Mouse (Mus musculus) neural tube, embryonic 13.5 days (tissue): Measurements from ENCODE around the gene Macrod2. TPM values are rescaled to one million over a fixed set of nuclear protein-coding genes. Genes with fewer than 3 reads are reported as not detected.

Source experiments
- ATAC-seq: fragments of 200-750 bp; cut with Nextera tagmentation; 2 replicates; pipeline ENCODE4 v1.8.0; 2017; ENCODE audit warnings: low read depth, mild to moderate bottlenecking, moderate TSS enrichment, moderate library complexity
- H3K27ac ChIP-seq: fragments of 300-500 bp; sonication (generic); replicated peaks from 2 replicates; pipeline ENCODE4 v1.5.1; 2015; ENCODE audit warnings: moderate library complexity, mild to moderate bottlenecking, inconsistent platforms
- H3K27me3 ChIP-seq: fragments of 300-500 bp; sonication (generic); 2 replicates; pipeline ENCODE4 v1.6.1; 2015; ENCODE audit warnings: mild to moderate bottlenecking, inconsistent platforms
- H3K36me3 ChIP-seq: fragments of 300-500 bp; sonication (generic); 2 replicates; pipeline ENCODE4 v1.6.1; 2015; ENCODE audit warnings: mild to moderate bottlenecking, inconsistent platforms
- H3K4me1 ChIP-seq: fragments of 300-500 bp; sonication (generic); replicated peaks from 2 replicates; pipeline ENCODE4 v1.6.1; 2015; ENCODE audit warnings: inconsistent platforms
- H3K4me2 ChIP-seq: fragments of 300-500 bp; sonication (generic); 2 replicates; pipeline ENCODE4 v1.6.1; 2015; ENCODE audit warnings: inconsistent platforms, mild to moderate bottlenecking, moderate library complexity
- H3K4me3 ChIP-seq: fragments of 300-500 bp; sonication (generic); 2 replicates; pipeline ENCODE4 v1.5.1; 2015; ENCODE audit warnings: mild to moderate bottlenecking, inconsistent platforms
- H3K9ac ChIP-seq: fragments of 300-500 bp; sonication (generic); 2 replicates; pipeline ENCODE4 v1.6.1; 2015; ENCODE audit warnings: moderate library complexity, mild to moderate bottlenecking, inconsistent platforms
- H3K9me3 ChIP-seq: fragments of 300-500 bp; sonication (generic); 2 replicates; pipeline ENCODE4 v1.6.1; 2016; ENCODE audit warnings: inconsistent platforms
- WGBS: fragments of 180-500 bp; shearing (Covaris S2); methylation state at CpG from one replicate; pipeline ENCODE4 v1.1.7; 2015; 5-methylcytosine and 5-hydroxymethylcytosine counted together
- polyA plus RNA-seq: library from polyadenylated mRNA; unstranded; fragments of >200 nt; fragmentation: Nextera tagmentation; extraction: Ambion mirVana; gene quantifications from 2 replicates; pipeline ENCODE4 v1.2.1, GENCODE M21; 2015

Gene Macrod2
- polyA plus RNA-seq, 1 experiment from 2014 or later: 78.9 TPM

DNA sequence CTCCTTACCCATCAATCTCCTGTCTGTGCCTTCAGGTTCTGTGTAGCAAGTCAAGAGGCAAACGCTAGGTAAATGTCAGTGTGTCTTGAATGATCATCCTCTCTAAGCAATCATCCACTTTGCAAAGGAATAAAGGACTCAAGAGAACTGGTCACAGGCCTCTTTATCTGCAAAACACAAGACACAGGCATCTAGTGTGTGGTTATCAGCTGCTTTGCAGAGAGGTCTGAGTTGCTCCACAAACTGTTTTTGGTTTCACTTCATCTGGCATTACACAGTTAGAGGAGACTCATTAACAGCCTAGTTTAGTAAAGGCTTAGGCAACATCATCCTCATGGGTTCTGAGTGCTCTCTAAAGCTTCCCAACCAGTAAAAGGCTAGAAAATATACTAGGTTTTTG, 2004.4 kb downstream of the Macrod2 start:
- no peak overlapping the region for H3K9ac ChIP-seq
- 47% methylated on average over 1 of the region's 1 CpGs for WGBS
- H3K27me3 ChIP-seq: no peaks in the 10 kb centered on the region
- H3K4me1 ChIP-seq: no peaks in the 10 kb centered on the region
- no peaks in the 10 kb centered on the region for H3K9me3 ChIP-seq
- no peak overlapping the region for H3K4me3 ChIP-seq
- H3K36me3 ChIP-seq: no peaks in the 10 kb centered on the region
- H3K27ac ChIP-seq: no peak overlapping the region
- H3K4me2 ChIP-seq: no peak overlapping the region
- ATAC-seq: no peak

DNA sequence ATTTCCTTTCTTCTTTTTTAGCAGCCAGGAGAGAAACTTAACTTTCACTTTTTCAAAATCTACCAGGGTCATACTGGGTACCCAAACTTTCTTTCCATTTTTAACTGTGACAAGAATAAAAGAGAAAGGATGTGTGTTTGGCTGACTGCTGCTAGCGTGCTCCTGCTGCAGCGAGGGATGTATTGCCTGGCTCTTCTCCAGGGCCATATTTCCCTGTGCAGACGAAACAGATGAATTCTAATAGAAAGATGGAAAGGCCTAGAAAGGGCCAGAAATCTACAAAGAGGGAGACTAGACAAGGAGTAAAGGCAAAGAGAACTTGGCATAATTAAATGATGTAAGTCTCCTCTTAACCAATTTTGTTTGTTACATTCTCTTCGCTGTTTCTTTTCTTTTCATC, 2005.7 kb downstream of the Macrod2 start:
- H3K9me3 ChIP-seq: no peaks in the 10 kb centered on the region
- H3K27me3 ChIP-seq: no peaks in the 10 kb centered on the region
- H3K9ac ChIP-seq: no peak overlapping the region
- H3K4me3 ChIP-seq: no peak overlapping the region
- ATAC-seq: no peak
- H3K4me1 ChIP-seq: no peaks in the 10 kb centered on the region
- WGBS: 76% methylated on average over 4 of the region's 4 CpGs
- no peak overlapping the region for H3K4me2 ChIP-seq
- no peaks in the 10 kb centered on the region for H3K36me3 ChIP-seq
- no peak overlapping the region for H3K27ac ChIP-seq

DNA sequence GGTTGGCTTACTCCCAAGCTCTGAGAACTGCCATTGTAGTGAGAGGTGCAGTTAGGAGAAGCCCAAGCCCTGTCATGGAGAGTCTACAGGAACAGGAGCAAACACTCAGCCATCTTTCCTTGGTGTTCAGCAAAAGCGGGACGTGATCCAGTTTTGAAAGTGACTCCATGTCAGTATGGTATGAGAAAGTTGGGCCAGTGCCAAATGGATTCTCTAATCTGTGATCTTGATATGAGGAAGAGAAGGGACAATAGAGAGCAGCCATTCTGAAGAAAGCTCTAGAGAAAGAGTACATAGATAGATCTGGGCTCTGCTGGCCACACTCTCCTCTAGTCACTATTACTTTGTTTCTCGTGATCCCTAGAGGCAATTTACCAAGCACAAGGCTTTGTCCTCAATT, 2006.2 kb downstream of the Macrod2 start:
- Histone ChIP-seq H3K27ac (no peak overlapping the region), H3K4me2 (no peak overlapping the region), H3K4me3 (no peak overlapping the region), H3K4me1 (no peaks in the 10 kb centered on the region), H3K9ac (no peak overlapping the region), H3K9me3 (no peaks in the 10 kb centered on the region), H3K36me3 (no peaks in the 10 kb centered on the region), H3K27me3 (no peaks in the 10 kb centered on the region)
- no peak for ATAC-seq
- 72% methylated on average over 3 of the region's 3 CpGs for WGBS

DNA sequence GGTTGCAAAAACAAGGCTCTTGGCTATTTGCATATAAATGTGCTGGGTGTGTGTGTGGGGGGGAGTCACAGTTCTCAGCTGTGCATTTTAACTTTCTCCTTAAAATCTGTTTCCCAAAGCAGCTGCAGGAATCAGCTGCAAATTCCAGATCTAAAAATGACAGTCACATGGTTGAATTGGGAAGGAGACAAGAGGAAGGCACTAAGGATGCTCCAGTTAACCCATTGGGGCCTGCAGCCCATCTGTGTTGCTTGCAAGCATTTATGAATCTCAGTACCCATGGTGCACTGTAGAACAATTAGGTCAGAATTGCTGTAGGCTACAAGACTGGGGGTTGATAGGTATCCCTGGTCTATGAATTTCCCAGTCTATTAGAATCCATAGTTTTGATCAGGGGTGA, 2008.3 kb downstream of the Macrod2 start:
- Histone ChIP-seq H3K27me3 (no peaks in the 10 kb centered on the region), H3K4me1 (no peaks in the 10 kb centered on the region), H3K27ac (no peak overlapping the region), H3K9me3 (no peaks in the 10 kb centered on the region), H3K4me2 (no peak overlapping the region), H3K36me3 (no peaks in the 10 kb centered on the region), H3K9ac (no peak overlapping the region), H3K4me3 (no peak overlapping the region)
- no peak for ATAC-seq

DNA sequence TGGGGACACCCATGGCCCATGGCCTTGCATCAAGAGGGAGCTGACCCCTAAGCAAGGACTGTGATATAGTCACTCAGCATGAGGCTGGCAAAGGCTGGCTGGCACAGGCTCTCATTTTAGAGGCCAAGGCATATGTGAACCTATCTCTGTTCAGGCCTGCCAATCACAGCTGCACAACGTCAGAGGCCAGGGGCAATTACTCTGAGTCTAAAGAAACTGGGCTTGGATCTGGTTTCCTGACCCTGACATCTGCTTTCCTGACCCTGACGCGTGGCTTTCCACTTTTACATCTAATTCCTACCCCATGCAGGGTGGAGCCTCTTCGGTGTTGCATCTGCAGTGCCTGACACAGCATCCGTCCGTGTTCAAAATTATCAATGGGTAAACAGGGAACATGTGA, 2009.2 kb downstream of the Macrod2 start:
- 63% methylated on average over 6 of the region's 6 CpGs for WGBS
- Histone ChIP-seq H3K27ac (no peak overlapping the region), H3K9me3 (no peaks in the 10 kb centered on the region), H3K36me3 (no peaks in the 10 kb centered on the region), H3K4me1 (no peaks in the 10 kb centered on the region), H3K9ac (no peak overlapping the region), H3K4me3 (no peak overlapping the region), H3K4me2 (no peak overlapping the region), H3K27me3 (no peaks in the 10 kb centered on the region)
- no peak for ATAC-seq

DNA sequence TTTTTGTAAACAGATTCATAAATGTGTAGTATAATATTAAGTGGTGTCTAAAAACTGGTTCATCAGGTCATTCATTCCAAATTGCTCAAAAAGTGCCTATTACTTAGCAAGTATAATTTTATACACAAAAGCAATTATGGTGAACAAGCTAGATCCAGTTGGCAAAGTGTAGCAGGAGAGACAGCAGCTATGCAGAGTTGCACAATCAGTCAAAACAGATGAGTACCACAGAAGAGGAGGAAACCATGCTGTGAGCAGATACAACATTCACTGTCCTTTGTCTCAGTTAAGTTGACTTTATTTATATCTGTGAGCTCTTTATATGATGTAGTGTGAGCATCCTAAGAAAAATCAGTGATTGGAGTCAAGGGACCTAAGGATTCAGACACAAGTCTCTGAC, 2012.2 kb downstream of the Macrod2 start:
- Histone ChIP-seq H3K4me1 (no peaks in the 10 kb centered on the region), H3K4me2 (no peak overlapping the region), H3K27ac (no peak overlapping the region), H3K4me3 (no peak overlapping the region), H3K27me3 (no peaks in the 10 kb centered on the region), H3K9me3 (no peaks in the 10 kb centered on the region), H3K9ac (no peak overlapping the region), H3K36me3 (no peaks in the 10 kb centered on the region)
- ATAC-seq: no peak

DNA sequence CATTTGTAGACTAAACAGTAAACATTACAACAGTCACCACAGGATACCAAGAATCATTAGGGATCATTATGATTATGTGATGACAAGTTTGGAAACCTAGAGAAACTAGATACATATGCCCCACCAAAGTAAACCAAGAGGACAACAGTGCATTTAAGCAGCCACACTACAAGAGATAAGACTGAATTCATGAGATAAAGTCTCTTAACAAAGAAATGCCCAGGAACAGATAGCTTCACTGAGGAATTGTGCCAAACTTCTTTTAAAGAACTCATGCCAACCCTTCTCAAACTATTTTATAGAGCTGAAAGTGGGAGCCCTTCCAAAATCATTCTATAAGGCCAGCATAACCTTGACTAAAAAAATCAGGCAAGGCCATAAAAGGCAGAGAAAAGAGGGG, 2015.0 kb downstream of the Macrod2 start:
- Histone ChIP-seq H3K9me3 (no peaks in the 10 kb centered on the region), H3K36me3 (no peaks in the 10 kb centered on the region), H3K4me3 (no peak overlapping the region), H3K4me2 (no peak overlapping the region), H3K4me1 (no peaks in the 10 kb centered on the region), H3K27me3 (no peaks in the 10 kb centered on the region), H3K27ac (no peak overlapping the region), H3K9ac (no peak overlapping the region)
- no peak for ATAC-seq

DNA sequence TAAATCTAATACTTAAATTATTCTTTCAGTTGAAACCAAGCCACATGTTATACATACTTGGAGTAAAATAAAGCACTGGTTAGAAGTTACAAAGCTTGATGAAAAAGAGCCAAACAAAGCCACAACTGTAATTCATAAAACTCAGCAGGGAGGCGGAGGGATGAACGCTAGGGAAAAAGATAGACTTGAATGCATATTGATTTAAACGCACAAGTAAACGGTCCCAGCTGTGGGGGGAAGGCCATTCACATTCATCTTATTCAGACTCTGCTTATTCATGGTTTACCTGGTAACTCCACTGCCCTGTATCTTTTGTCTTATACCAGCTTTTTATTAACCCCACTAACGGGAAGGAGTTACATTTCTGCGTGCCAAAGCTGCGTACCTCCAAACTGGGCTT, 2038.0 kb downstream of the Macrod2 start:
- Histone ChIP-seq H3K4me1 (0 out of 2 replicates have a peak, but pooled peaks cover 5% of the 10 kb centered on the region), H3K9ac (no peak overlapping the region), H3K27ac (no peak overlapping the region), H3K36me3 (no peaks in the 10 kb centered on the region), H3K9me3 (no peaks in the 10 kb centered on the region), H3K27me3 (no peaks in the 10 kb centered on the region), H3K4me2 (no peak overlapping the region), H3K4me3 (no peak overlapping the region)
- WGBS: 53% methylated on average over 7 of the region's 7 CpGs
- no peak for ATAC-seq

DNA sequence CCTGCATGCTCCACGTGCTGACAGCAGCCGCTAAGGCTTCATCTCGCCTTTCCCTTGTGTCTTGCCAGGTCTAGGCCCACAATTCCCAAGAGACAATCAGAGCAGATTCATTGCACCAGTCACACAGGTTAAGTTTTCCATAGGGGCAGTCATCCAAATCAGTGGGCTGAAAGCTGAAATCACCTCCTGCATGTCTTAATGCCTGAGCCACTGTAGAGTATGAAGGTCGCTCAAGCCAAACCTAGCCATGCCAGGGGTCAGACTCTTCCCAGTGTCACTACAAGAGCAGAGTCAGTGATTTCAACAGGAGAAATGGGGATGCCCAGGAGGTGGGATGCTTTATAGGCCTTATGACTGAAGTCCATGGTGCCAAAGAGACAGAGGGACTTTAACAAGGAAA, 2039.6 kb downstream of the Macrod2 start:
- Histone ChIP-seq H3K27ac (no peak overlapping the region), H3K27me3 (no peaks in the 10 kb centered on the region), H3K9me3 (no peaks in the 10 kb centered on the region), H3K9ac (no peak overlapping the region), H3K4me2 (no peak overlapping the region), H3K36me3 (no peaks in the 10 kb centered on the region), H3K4me3 (no peak overlapping the region), H3K4me1 (0 out of 2 replicates have a peak, but pooled peaks cover 5% of the 10 kb centered on the region)
- ATAC-seq: no peak
- WGBS: 88% methylated on average over 4 of the region's 4 CpGs

DNA sequence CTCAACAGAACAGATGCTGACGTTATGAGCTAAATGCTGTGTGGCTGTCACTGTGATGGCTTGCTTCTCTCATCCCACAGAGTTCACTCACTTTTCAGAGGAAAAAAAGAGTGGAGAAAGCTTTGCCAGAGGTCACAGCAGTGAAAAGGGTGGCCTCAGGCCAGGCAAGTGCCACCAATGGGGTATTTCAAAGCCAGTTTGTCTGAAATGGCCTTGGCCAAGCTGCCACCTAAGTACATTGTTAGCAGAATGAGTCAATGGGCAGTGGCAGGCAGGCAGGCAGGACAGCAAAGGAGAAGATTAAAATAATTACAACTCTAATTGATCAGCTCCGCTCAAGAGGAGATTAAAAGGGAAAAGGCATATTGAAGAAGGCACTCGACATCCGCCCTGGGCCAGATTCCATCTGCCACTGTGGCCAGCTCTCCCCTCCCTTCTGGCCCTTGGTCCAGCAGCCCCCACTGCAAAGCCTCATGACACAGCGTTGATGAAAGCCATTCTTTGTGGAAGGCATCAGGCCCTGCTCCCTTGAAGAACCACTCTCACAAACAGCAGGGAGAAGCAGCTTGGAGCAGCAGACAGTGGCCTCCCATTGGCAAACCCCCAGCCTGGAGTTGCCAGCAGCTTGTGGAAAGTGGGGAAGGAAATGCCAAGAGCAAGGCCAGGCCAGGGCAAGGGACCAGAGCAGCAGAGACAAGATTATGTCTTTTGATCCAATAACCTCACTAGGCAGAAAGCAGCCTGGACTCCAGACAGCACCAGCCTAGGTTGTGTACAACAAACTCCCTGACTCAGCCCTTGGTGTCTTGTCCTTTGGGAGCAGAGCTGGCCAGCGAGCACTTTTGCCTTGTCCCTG, 2042.7 kb downstream of the Macrod2 start:
- Histone ChIP-seq H3K4me1 (0 out of 2 replicates have a peak, but pooled peaks cover 5% of the 10 kb centered on the region), H3K9me3 (no peaks in the 10 kb centered on the region), H3K4me2 (no peak overlapping the region), H3K4me3 (no peak overlapping the region), H3K9ac (no peak overlapping the region), H3K27ac (no peak overlapping the region), H3K36me3 (no peaks in the 10 kb centered on the region), H3K27me3 (no peaks in the 10 kb centered on the region)
- 66% methylated on average over 6 of the region's 6 CpGs for WGBS
- ATAC-seq: no peak

Other genes starting within 250 kb of the Macrod2 start
- not detected in 2 replicates for gene Gm17374, start 243.3 kb upstream of the Macrod2 start, polyA plus RNA-seq
- gene Esf1, start 224.7 kb upstream of the Macrod2 start, polyA plus RNA-seq: 19.2 and 20.3 TPM in 2 replicates
- gene Ndufaf5, start 224.7 kb upstream of the Macrod2 start, polyA plus RNA-seq: 47.1 and 48.2 TPM in 2 replicates
- gene Sel1l2, start 5.6 kb upstream of the Macrod2 start, polyA plus RNA-seq: not detected in 2 replicates